Mouse (Mus musculus): ENCODE data around the gene Rps11.

Gene Rps11

GRCm38 (mm10) chr7:45124224-45125143 lies at the start of gene Rps11:
Gene Rps11 (minus strand): TSS chr7:45124439.
- peak; percentile 100 for DNase-seq (ENCODE audit: low read depth, low spot score)

DNA sequence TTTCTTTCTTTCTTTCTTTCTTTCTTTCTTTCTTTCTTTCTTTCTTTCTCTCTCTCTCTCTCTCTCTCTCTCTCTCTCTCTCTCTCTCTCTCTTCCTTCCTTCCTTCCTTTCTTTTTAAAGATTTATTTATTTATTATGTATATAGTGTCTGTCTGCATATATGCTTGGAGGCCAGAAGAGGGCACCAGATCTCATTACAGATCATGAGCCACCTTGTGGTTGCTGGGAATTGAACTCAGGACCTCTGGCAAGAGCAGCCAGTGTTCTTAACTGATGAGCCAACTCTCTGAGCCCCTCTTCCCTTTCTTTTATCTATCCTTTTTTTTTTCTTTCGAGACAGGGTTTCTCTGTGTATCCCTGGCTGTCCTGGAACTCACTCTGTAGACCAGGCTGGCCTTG lies 49.5 kb upstream of the Rps11 start:
- peak; percentile 74 for DNase-seq (ENCODE audit: low read depth, low spot score)

DNA sequence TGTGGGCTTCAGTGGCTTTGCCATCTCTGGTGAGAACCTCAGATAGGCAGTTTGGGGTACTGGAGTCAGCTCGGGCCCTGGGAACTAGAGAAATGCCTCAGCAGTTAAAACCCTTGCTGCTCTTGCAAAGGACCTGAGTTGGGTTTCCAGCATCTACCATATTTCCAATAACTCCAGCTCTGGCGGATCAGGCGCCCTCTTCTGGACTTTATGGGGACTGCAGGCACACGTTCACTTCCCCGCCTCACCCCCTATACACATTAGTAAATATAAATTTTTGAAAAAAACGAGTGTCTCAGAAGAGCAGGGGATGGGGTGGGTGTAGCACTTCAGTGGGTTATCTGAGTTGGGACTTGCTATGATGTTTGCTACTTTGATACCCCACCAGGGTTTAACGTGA lies 48.7 kb upstream of the Rps11 start:
- DNase-seq (ENCODE audit: low read depth, low spot score): peak; percentile 44

DNA sequence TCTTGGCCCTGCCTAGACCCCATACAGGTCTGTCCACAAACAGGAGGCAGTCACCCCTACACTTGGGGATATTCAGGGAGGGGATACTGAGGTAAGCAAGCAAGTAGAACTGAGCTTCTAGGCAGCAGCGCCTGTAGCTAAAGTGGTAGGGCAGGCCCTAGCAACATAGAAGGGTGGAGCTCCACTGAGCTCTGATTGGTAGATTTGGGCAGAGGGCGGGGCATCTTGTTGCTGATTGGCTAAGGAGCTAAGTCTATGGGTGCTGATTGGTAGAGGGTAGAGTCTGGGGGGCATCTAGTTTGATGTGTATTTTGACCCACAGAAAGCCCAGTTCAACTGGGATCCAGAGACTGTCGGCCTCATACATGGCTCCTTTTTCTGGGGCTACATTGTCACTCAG lies 45.3 kb upstream of the Rps11 start:
- no peak for DNase-seq (ENCODE audit: low read depth, low spot score)

DNA sequence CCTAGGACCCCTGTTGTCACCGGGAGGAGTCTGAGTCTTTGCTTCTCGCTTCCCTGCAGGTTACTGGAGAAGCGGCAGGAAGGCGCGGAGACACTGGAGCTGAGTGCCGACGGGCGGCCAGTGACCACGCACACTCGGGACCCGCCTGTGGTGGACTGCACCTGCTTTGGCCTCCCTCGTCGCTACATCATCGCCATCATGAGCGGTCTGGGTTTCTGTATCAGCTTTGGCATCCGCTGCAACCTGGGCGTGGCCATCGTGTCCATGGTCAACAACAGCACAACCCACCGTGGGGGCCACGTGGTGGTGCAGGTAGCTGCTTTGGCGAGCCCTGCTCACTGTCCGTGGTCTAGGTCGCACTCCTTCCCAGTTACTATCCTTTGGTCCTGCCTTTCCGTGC lies 44.4 kb upstream of the Rps11 start:
- DNase-seq (ENCODE audit: low read depth, low spot score): no peak

GRCm38 (mm10) chr7:45167761-45168445 lies 43.7 kb upstream of the Rps11 start:
- DNase-seq (ENCODE audit: low read depth, low spot score): no peak

GRCm38 (mm10) chr7:45166950-45167401 lies 42.7 kb upstream of the Rps11 start:
- no peak for DNase-seq (ENCODE audit: low read depth, low spot score)

DNA sequence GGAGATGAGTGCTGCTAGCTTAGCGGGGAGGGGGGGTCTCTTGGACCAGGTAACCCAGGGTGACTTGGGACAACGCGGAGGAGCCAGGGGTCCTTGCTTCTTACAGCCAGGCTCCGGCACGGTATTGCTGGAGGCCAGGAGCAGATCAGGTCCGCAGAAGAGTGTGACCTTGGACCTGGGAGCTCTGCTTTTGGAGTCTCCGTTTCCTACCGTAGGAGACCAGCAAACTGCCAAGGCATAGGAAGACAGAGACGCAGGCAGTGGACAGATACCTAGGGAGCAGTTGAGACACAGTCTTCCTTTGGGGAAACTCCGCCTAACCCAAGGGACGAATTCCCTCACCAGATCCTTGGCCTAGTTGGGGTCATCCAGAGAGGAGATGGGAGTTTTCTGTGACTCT lies 41.5 kb upstream of the Rps11 start:
- DNase-seq (ENCODE audit: low read depth, low spot score): no peak

DNA sequence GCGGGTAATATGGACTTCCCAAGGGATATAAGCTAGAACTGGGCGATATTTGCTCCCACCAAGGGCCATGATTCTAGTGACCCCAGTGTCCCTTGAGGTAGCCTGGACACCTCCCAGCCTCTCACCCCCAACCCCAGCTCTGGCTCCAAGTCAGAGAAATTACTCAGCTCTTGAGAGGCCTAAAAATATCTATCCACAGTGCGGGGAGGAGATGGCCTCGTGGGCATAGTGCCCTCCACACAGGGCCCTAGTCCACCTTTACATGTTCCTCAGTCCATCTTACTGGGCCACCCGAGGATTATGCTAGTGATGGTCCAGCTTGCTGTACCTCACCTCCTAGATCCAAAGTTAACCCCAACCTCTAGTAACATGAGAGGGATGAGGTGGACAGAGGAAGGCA lies 40.6 kb upstream of the Rps11 start:
- no peak for DNase-seq (ENCODE audit: low read depth, low spot score)

GRCm38 (mm10) chr7:45163735-45164490 lies 39.7 kb upstream of the Rps11 start, which contains the start of gene Slc17a7:
Gene Slc17a7 (plus strand): TSS chr7:45163949.
- no peak for DNase-seq (ENCODE audit: low read depth, low spot score)

DNA sequence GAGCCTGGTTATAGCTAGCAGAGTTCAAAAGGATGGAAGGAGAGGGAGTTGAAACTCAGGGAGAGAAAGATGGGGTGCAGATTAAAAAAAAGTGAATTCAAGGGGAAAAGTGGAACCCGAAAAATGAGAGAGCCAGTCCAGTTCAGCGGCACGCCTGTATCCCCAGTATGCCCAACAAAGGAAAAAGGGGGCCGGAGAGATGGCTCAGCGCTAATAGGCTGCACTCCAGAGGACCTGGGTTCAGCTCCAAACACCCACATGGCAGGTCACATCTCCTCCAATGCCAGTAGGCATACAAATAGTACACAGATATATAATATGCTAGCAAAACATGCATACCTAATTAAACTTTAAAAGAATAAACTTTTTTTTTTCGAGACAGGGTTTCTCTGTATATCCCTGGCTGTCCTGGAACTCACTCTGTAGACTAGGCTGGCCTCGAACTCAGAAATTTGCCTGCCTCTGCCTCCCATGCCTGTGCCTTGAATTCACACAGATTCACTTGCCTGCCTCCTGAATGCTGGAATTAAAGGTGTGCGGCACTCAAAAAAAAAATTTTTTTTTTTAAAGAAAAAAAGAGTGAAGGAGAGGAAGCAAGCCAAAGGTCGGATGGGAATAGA lies 38.9 kb upstream of the Rps11 start:
- DNase-seq (ENCODE audit: low read depth, low spot score): no peak

- no peak for DNase-seq (ENCODE audit: low read depth, low spot score)
Observed at GRCm38 (mm10) chr7:45162551-45162950, 38.3 kb upstream of the Rps11 start.

- peak; percentile 97 for DNase-seq (ENCODE audit: low read depth, low spot score)
Observed at GRCm38 (mm10) chr7:45161612-45162473, 37.6 kb upstream of the Rps11 start.

DNA sequence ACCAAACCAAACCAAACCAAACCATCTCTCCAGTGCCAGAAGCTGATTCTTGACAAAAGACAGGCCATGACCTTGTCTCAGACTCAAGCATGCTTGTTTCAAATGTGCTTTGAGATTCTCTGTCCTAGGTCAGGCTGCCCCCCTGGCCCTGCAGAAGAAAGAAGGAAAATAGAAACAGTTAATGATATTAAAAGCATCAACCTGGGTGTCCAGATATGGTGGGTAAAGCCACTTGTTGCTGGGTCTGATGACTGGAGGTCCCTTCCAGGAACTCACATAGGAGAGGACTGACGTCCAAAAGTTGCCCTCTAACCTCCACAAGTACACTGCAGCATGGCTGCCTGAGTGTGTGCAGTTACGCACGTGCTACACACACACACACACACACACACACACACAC lies 36.6 kb upstream of the Rps11 start:
- no peak for DNase-seq (ENCODE audit: low read depth, low spot score)

GRCm38 (mm10) chr7:45160316-45160800 lies 36.1 kb upstream of the Rps11 start:
- no peak for DNase-seq (ENCODE audit: low read depth, low spot score)

DNA sequence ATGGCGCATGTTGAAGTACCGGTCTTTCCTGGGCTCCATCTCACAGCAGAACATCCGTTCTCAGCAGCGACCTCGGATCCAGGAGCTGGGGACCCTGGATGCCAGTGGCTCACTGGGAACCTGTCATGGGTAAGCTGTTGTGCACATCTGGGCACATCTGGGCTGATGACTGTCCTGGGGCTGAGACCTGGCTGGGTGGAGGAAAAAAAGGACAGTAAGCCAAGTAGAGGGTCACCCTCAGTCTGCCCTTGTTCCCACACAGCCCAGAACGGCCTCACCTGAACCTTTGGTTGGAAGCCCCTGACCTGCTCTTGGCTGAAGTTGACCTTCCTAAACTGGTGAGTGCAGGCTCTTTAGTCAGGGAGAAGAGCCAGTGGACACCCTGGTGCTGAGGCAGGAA lies 34.8 kb upstream of the Rps11 start:
- DNase-seq (ENCODE audit: low read depth, low spot score): no peak

- no peak for DNase-seq (ENCODE audit: low read depth, low spot score)
Observed at GRCm38 (mm10) chr7:45157459-45157858, 33.2 kb upstream of the Rps11 start.

DNA sequence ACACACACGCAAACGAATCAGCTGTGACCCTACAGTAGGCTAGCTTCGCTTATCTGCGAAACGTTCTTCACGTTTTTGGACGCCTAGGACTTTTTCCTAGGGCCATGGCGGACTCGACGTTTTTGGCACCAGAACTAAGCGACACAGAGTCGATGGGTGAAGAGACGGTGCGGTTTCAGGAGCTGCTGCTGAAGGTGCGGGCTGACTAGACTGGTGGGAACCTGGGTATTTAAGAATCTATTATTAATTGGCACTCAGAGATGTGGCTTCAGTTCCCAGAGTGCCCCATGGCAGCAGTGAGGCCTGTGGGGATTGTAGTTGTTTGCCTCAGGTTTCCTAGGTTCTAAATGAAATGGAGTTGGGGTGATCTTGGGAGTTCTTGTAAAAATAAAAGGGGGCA lies 32.0 kb upstream of the Rps11 start:
- no peak for DNase-seq (ENCODE audit: low read depth, low spot score)

GRCm38 (mm10) chr7:45155590-45155989 lies 31.4 kb upstream of the Rps11 start:
- peak; percentile 83 for DNase-seq (ENCODE audit: low read depth, low spot score)

DNA sequence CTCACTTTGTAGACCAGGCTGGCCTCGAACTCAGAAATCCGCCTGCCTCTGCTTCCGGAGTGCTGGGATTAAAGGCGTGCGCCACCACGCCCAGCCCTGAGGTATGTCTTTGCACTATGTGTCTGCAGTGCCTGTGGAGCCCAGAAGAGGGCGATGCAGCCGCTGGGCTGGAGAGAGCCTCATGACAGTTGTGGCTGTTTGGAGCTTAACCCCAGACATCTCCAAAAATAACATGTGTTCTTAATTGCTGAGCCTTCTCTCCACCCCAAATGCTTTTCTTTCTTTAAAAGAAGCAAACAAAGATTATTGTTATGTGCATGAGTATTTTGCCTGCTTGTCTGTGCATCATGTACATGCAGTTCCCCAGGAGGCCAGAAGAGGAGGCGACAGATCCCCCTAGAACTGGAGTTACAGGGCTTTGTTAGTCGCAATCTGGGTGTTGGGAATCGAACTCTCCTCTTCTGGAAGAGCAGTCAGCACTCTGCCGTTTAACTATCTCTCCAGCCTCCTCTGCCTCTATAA lies 30.8 kb upstream of the Rps11 start:
- peak; percentile 86 for DNase-seq (ENCODE audit: low read depth, low spot score)

Measured in ES-CJ7 (cell line).